Mouse (Mus musculus) embryonic facial prominence, embryonic 15.5 days (tissue): ENCODE results near the gene Pde1b. TPM values are rescaled to one million over a fixed set of nuclear protein-coding genes. Genes with fewer than 3 reads are reported as not detected.
A peak's percentile ranks its signal among the peaks of the same experiment; 100 is the strongest.

ENCODE experiments used
- ATAC-seq: fragments of 200-750 bp; cut with Nextera tagmentation; 2 replicates; pipeline ENCODE4 v1.8.0; 2017; ENCODE audit warnings: low read depth, moderate TSS enrichment; ENCODE audit not compliant: insufficient number of reproducible peaks, low FRiP score, low TSS enrichment
- H3K27ac ChIP-seq: fragments of 300-500 bp; sonication (generic); replicated peaks from 2 replicates; pipeline ENCODE4 v1.5.1; 2015; ENCODE audit warnings: mild to moderate bottlenecking, inconsistent platforms
- H3K27me3 ChIP-seq: fragments of 300-500 bp; sonication (generic); 2 replicates; pipeline ENCODE4 v1.6.1; 2015; ENCODE audit warnings: inconsistent platforms
- H3K36me3 ChIP-seq: fragments of 300-500 bp; sonication (generic); 2 replicates; pipeline ENCODE4 v1.6.1; 2015; ENCODE audit warnings: mild to moderate bottlenecking, inconsistent platforms
- H3K4me1 ChIP-seq: fragments of 300-500 bp; sonication (generic); 2 replicates; pipeline ENCODE4 v1.6.1; 2015; ENCODE audit warnings: inconsistent platforms
- H3K4me2 ChIP-seq: fragments of 300-500 bp; sonication (generic); replicated peaks from 2 replicates; pipeline ENCODE4 v1.6.1; 2015; ENCODE audit warnings: mild to moderate bottlenecking, inconsistent platforms
- H3K4me3 ChIP-seq: fragments of 300-500 bp; sonication (generic); replicated peaks from 2 replicates; pipeline ENCODE4 v1.5.1; 2015; ENCODE audit warnings: mild to moderate bottlenecking, inconsistent platforms
- H3K9ac ChIP-seq: fragments of 300-500 bp; sonication (generic); 2 replicates; pipeline ENCODE4 v1.6.1; 2015; ENCODE audit warnings: inconsistent platforms
- H3K9me3 ChIP-seq: fragments of 300-500 bp; sonication (generic); replicated peaks from 2 replicates; pipeline ENCODE4 v1.6.1; 2016; ENCODE audit warnings: inconsistent platforms
- WGBS: fragments of 180-500 bp; shearing (Covaris S2); methylation state at CpG from one replicate; pipeline ENCODE4 v1.1.7; 2015; 5-methylcytosine and 5-hydroxymethylcytosine counted together
- polyA plus RNA-seq: library from polyadenylated mRNA; unstranded; fragments of >200 nt; fragmentation: Nextera tagmentation; extraction: Ambion mirVana; gene quantifications from 2 replicates; pipeline ENCODE4 v1.2.1, GENCODE M21; 2015

Gene Pde1b
- polyA plus RNA-seq, 1 experiment from 2014 or later, result 7.1 TPM

DNA sequence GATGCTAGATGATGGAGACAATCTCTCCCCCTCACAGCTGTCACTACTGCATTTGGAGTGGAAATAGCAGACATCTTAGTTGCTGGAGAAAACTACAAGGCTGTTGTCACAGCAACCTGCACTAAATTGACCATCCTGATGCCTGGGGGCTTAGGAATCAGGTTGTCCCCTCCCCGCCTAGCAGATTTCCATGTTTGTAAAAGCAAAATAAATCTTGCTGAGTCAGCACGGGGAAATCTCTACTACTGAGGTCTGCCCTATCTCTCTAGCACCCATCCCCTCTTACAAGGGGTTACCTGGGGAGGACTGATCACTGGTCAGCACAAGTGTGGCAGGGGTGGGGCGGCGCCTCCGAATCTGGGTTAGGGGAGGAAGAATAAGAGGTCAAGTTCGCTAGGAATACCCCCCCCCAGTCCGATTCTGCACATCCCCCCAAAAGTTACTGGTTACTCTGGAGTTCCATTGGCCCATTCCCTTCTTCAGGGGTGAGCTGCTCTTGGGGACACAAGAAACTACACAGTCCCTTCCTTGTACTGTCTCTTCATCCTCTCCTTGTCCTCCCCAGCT, 31.3 kb downstream of the Pde1b start:
- ATAC-seq, result no peak
- Histone ChIP-seq H3K9ac (no peak overlapping the region), H3K36me3 (no peaks in the 10 kb centered on the region), H3K27me3 (peaks cover 2% of the 10 kb centered on the region; the same call in 1 of the 2 replicates), H3K27ac (no peak overlapping the region), H3K4me1 (peaks cover 17% of the 10 kb centered on the region), H3K4me3 (no peak overlapping the region), H3K4me2 (no peak overlapping the region), H3K9me3 (no peaks in the 10 kb centered on the region)
- 75% methylated on average over 7 of the region's 7 CpGs for WGBS

DNA sequence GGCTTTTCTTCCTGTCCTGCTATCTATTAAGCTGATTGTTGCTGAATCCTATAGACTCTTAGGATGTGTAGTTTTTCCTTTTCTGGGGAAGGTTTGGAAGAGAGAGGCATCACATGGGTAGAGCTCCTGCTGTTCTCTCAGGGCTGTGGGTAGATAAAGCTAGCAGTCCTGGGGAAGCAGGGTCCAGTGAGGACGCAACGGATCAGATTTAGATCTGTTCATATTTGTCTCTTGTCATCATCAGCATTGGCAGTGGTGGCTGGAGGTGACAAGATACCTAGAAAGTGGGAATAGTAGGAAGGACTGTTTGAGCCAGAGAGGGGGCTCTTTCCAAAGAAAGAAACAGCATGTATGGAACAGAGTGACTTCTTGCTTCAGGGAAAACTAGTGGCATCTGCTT, 32.2 kb downstream of the Pde1b start:
- 79% methylated on average over 2 of the region's 2 CpGs for WGBS
- Histone ChIP-seq H3K4me2 (no peak overlapping the region), H3K27me3 (peaks cover 2% of the 10 kb centered on the region; the same call in 1 of the 2 replicates), H3K9ac (no peak overlapping the region), H3K36me3 (no peaks in the 10 kb centered on the region), H3K27ac (no peak overlapping the region), H3K9me3 (no peaks in the 10 kb centered on the region), H3K4me3 (no peak overlapping the region), H3K4me1 (peaks cover 17% of the 10 kb centered on the region)
- no peak for ATAC-seq

DNA sequence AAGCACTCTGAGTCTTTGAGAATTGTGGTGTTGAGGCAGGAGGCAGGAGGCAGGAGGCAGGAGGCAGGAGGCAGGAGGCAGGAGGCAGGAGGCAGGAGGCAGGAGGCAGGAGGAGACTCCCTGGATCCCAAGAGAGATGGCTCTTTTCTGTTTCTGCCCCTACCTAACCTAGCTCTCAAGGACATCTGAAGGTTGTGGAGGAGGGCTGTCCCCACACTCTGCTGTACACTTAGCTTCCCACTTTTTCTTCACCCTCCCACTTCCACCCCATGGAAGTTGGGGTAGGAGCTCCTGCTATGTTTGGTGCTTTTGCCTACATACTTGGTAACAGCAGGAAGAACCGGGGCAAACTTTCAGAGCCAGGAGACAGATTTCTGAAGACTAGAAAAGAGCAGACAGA, 33.0 kb downstream of the Pde1b start:
- no peak for ATAC-seq
- no peak overlapping the region for H3K4me2 ChIP-seq
- H3K9ac ChIP-seq, result no peak overlapping the region
- 63% methylated on average over 1 of the region's 1 CpGs for WGBS
- no peaks in the 10 kb centered on the region for H3K36me3 ChIP-seq
- no peak overlapping the region for H3K4me3 ChIP-seq
- H3K4me1 ChIP-seq, result peaks cover 17% of the 10 kb centered on the region
- H3K9me3 ChIP-seq, result no peaks in the 10 kb centered on the region
- H3K27ac ChIP-seq, result no peak overlapping the region
- peaks cover 2% of the 10 kb centered on the region; the same call in 1 of the 2 replicates for H3K27me3 ChIP-seq

DNA sequence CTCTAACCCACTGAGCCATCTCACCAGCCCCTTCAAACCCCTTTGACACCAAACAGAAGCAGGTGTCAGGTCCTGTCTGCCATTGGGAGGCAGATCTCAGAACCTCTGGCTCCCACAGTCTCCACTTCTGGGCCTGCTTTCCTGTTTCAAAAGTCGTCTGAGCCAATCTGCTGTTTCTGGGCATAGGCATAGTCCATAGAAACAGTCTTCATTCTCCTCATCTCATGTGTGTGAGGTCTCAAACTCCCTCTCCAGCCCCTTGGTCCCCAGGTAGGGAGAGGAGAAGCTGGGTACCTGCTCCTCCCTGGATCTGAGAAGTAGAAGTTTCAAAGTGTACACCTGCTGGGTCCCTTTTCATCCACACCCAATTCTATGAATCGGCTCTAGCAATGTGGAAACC, 33.6 kb downstream of the Pde1b start:
- H3K9ac ChIP-seq, result no peak overlapping the region
- no peak for ATAC-seq
- H3K27me3 ChIP-seq, result peaks cover 2% of the 10 kb centered on the region; the same call in 1 of the 2 replicates
- H3K4me3 ChIP-seq, result peak overlapping the region; percentile 68; the same call in 1 of the 2 replicates
- H3K27ac ChIP-seq, result no peak overlapping the region
- no peaks in the 10 kb centered on the region for H3K9me3 ChIP-seq
- H3K4me2 ChIP-seq, result peak overlapping the region; percentile 96
- no peaks in the 10 kb centered on the region for H3K36me3 ChIP-seq
- H3K4me1 ChIP-seq, result peaks cover 17% of the 10 kb centered on the region
- 31% methylated on average over 2 of the region's 2 CpGs for WGBS

DNA sequence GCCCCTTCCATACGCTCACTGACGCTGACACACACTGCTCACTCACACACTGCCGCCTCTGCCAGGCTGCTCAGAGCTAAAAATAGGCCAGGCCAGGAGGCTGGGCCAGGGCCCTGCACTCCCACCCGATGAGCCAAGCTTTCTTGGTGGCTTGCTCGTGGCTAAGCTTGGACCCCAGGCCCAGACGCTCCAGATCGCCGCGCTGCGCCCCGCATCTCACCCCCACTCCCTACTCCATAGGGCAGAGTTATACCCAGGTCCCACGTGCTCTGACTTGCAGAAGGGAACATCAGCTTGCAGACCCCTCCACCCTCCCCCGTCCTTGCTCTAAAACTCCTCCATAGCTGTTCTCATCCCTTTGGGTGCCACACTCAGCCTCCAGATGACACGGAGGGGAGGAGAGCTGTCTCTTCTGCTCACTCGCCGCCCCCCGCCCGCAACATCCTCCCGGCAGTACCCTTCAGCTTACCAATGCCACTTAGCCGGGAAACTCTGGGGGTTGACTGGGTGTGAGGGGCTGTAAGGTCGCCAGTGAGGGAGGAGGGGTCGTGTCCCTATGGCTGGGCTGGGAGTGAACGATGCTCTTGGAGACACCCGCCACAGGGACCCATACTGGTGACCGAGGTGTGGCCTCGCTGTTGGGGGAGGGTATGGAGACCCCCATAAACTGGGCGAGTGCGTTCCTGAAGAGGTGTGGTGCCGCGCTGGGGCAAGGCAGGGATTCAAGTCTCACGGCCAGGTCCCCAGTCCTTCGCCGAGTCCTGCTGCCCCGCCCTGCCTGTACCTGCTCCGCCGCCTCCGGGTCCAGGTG, 34.4 kb downstream of the Pde1b start:
- Histone ChIP-seq H3K9ac (peak overlapping the region; percentile 44), H3K27me3 (peaks cover 2% of the 10 kb centered on the region; the same call in 1 of the 2 replicates), H3K36me3 (no peaks in the 10 kb centered on the region), H3K27ac (no peak overlapping the region), H3K4me3 (peak overlapping the region; percentile 68), H3K9me3 (no peaks in the 10 kb centered on the region), H3K4me2 (peak overlapping the region; percentile 96), H3K4me1 (peaks cover 17% of the 10 kb centered on the region)
- peak; percentile 34; the same call in 1 of the 2 replicates for ATAC-seq
- WGBS, result 1% methylated on average over 37 of the region's 37 CpGs

DNA sequence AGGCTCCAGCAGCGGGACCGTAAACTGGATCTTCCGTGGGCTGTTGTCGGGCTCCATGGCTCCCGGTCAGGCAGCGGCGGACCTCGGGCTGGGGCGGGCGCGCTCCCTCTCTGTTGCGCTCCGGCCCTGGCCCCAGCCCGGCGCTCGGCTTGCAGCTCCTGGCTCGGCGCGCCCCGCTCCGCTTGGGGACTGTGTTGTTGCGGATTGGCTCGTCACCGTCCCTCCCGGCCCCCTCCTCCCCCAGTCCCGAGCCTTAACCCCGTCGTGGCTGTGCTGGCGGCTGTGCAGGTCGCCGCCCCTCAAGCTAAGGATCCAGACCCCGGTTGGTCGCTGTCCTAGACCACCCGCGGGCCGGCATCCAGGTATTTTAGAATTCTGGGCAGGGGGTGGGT, 35.0 kb downstream of the Pde1b start, which contains the start of gene Ppp1r1a:
Gene Ppp1r1a (minus strand): TSS at position 182 of the 392 bp plus-strand sequence.
- peaks cover 17% of the 10 kb centered on the region for H3K4me1 ChIP-seq
- peaks cover 2% of the 10 kb centered on the region; the same call in 1 of the 2 replicates for H3K27me3 ChIP-seq
- no peak within 1 kb of the TSS for H3K27ac ChIP-seq
- H3K9me3 ChIP-seq, result no peaks in the 10 kb centered on the region
- H3K4me2 ChIP-seq, result peak within 1 kb of the TSS; percentile 96
- peak; percentile 79 for ATAC-seq
- WGBS, result under 1% methylated on average over 36 of the region's 36 CpGs
- peak within 1 kb of the TSS; percentile 44 for H3K9ac ChIP-seq
- H3K4me3 ChIP-seq, result peak within 1 kb of the TSS; percentile 68
- H3K36me3 ChIP-seq, result no peaks in the 10 kb centered on the region

DNA sequence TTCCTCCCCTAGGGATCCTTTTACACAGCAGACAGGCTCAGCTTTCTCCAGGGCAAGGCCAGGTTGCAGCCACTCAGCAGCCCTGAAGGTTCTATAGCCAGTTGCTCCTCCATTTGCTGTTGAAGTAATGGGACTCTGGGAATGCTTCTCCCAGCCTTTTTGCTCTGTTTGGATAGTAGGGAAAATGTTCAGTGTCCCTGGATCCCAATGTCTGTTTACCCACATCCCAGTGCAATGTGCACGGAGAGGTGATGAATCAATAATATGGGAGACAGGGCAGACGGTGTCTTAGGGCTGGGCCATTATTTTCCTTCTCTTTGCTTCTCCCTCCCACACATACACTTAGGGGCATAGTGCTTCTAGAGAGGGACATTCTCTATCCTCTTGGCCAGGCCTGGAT, 36.4 kb downstream of the Pde1b start:
- Histone ChIP-seq H3K9me3 (no peaks in the 10 kb centered on the region), H3K9ac (no peak overlapping the region), H3K36me3 (no peaks in the 10 kb centered on the region), H3K4me3 (no peak overlapping the region), H3K27ac (no peak overlapping the region), H3K27me3 (peaks cover 2% of the 10 kb centered on the region; the same call in 1 of the 2 replicates), H3K4me2 (no peak overlapping the region), H3K4me1 (peaks cover 17% of the 10 kb centered on the region)
- 57% methylated on average over 2 of the region's 2 CpGs for WGBS
- ATAC-seq, result no peak

DNA sequence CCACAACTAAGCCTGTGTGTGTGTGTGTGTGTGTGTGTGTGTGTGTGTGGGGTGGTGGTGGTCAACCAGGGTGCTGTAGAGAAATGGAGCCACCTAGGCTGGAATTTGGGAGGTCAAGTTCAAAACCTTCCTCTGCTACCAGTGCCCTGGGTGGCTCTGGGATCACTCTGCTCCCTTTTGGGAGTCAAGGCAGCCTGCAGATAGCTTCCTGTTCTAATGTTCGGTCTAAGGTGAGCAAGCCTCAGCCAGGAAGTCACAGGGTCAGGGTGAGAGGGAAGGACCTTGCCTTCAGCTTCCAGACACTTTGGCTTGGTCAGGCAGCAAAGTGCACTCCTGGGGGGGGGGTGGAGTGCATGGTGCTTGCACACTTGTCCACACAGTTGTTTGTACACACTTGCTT, 37.8 kb downstream of the Pde1b start:
- Histone ChIP-seq H3K4me1 (peaks cover 17% of the 10 kb centered on the region), H3K4me3 (no peak overlapping the region), H3K9ac (no peak overlapping the region), H3K27me3 (peaks cover 2% of the 10 kb centered on the region; the same call in 1 of the 2 replicates), H3K27ac (no peak overlapping the region), H3K9me3 (no peaks in the 10 kb centered on the region), H3K36me3 (no peaks in the 10 kb centered on the region), H3K4me2 (no peak overlapping the region)
- WGBS, result 71% methylated on average over 1 of the region's 1 CpGs
- no peak for ATAC-seq

DNA sequence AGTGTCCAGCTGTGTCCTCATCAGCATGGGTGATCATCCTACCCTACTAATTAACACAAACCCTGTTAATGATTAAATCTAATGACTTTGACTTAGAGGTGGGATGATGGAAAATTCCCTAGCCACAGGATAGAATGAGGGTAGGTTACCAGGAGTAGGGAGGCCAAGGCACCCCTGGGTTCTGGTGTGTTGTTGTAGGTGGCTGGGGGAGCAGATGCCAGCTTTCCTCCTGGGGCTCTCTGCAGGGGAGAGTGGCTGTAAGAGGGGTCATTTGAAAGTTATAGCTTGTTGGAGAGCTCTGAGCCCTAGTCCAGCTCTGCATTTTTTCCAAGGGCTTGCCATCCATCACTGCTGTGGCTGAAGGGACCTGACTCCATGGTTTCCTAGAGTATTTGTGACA, 39.7 kb downstream of the Pde1b start:
- Histone ChIP-seq H3K36me3 (no peaks in the 10 kb centered on the region), H3K4me1 (peaks cover 7% of the 10 kb centered on the region; the same call in 1 of the 2 replicates), H3K9ac (no peak overlapping the region), H3K27me3 (peaks cover under 1% of the 10 kb centered on the region; the same call in 1 of the 2 replicates), H3K4me3 (no peak overlapping the region), H3K27ac (no peak overlapping the region), H3K4me2 (no peak overlapping the region), H3K9me3 (no peaks in the 10 kb centered on the region)
- no peak for ATAC-seq

DNA sequence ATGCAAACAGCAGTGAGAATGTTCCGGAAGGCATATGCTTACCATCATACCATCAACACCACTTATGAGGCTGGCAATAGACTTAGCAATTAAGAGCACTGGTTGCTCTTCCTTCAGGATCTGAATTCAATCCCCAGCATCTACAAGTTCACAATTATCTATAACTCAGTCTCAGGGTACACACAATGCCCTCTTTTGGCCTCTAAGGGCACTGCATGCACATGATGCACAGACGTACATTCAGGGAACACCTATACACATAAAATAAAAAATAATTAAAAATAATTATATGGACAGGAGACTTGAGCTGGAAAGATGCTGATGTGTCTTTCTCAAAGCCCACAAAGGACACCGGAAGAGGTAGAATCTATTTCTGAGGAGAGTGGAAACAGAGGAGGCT, 45.1 kb downstream of the Pde1b start:
- H3K9me3 ChIP-seq, result no peaks in the 10 kb centered on the region
- no peak for ATAC-seq
- WGBS, result 80% methylated on average over 3 of the region's 3 CpGs

DNA sequence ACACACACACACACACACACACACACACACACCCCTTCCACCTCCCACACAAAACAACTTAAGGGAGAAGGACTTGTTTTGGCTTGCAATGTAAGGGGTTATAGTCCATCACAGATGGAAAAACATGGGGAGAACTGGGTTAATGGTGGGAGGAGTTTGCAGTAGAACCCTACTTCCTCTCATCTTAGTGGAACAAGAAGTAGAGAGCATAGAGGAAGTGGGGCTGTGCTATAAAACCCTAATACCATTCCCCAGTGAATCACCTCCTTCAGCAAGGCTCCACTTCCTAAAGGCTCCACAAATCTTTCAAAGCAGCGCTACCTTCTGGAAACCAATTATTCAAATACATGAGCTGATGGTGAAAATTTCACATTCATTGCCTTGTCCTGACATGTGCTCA, 46.6 kb downstream of the Pde1b start:
- no peak for ATAC-seq
- Histone ChIP-seq H3K27me3 (no peaks in the 10 kb centered on the region), H3K4me1 (no peaks in the 10 kb centered on the region), H3K36me3 (no peaks in the 10 kb centered on the region), H3K4me3 (no peak overlapping the region), H3K9me3 (no peaks in the 10 kb centered on the region), H3K27ac (no peak overlapping the region), H3K4me2 (no peak overlapping the region), H3K9ac (no peak overlapping the region)
- WGBS, result 82% methylated on average over 1 of the region's 1 CpGs

More for the DNA sequence above, 45.1 kb downstream of the Pde1b start:
- no peaks in the 10 kb centered on the region for H3K27me3 ChIP-seq
- no peaks in the 10 kb centered on the region for H3K36me3 ChIP-seq
- H3K27ac ChIP-seq, result no peak overlapping the region
- no peak overlapping the region for H3K9ac ChIP-seq
- no peaks in the 10 kb centered on the region for H3K4me1 ChIP-seq
- no peak overlapping the region for H3K4me2 ChIP-seq
- H3K4me3 ChIP-seq, result no peak overlapping the region
